Mouse (Mus musculus) midbrain, embryonic 10.5 days (tissue): Measurements from ENCODE around the gene Hpgd. TPM values are rescaled to one million over a fixed set of nuclear protein-coding genes. Genes with fewer than 3 reads are reported as not detected.
"Not testable (repeated sequence)": the region's sequence is repeated elsewhere in the genome, so short reads cannot be mapped to it uniquely, and the experiment has no call there.

ENCODE experiments used
- DNase-seq: peaks from one replicate; pipeline ENCODE4 v3.0.0-alpha.2; 2017; ENCODE audit warnings: low spot score
- H3K27ac ChIP-seq: fragments of 300-500 bp; sonication (generic); replicated peaks from 2 replicates; pipeline ENCODE4 v1.5.1; 2016; ENCODE audit warnings: mild to moderate bottlenecking
- H3K27me3 ChIP-seq: fragments of 300-500 bp; sonication (generic); 2 replicates; pipeline ENCODE4 v1.6.1; 2016; ENCODE audit warnings: low read depth, mild to moderate bottlenecking; ENCODE audit not compliant: poor library complexity, severe bottlenecking
- H3K36me3 ChIP-seq: fragments of 300-500 bp; sonication (generic); 2 replicates; pipeline ENCODE4 v1.6.1; 2016; ENCODE audit warnings: mild to moderate bottlenecking, moderate library complexity
- H3K4me1 ChIP-seq: fragments of 300-500 bp; sonication (generic); 2 replicates; pipeline ENCODE4 v1.6.1; 2016
- H3K4me3 ChIP-seq: fragments of 300-500 bp; sonication (generic); 2 replicates; pipeline ENCODE4 v1.5.1; 2016; ENCODE audit warnings: mild to moderate bottlenecking, moderate library complexity
- H3K9me3 ChIP-seq: fragments of 300-500 bp; sonication (generic); replicated peaks from 2 replicates; pipeline ENCODE4 v1.6.1; 2016; ENCODE audit warnings: mild to moderate bottlenecking
- WGBS: fragments of 180-500 bp; shearing (Covaris S2); methylation state at CpG from one replicate; pipeline ENCODE4 v1.1.7; 2016; 5-methylcytosine and 5-hydroxymethylcytosine counted together
- polyA plus RNA-seq: library from polyadenylated mRNA; unstranded; fragments of >200 nt; fragmentation: Nextera tagmentation; extraction: Ambion mirVana; gene quantifications from 2 replicates; pipeline ENCODE4 v1.2.1, GENCODE M21; 2016

The Hpgd gene
- polyA plus RNA-seq, 1 experiment from 2014 or later: 10.5 TPM

DNA sequence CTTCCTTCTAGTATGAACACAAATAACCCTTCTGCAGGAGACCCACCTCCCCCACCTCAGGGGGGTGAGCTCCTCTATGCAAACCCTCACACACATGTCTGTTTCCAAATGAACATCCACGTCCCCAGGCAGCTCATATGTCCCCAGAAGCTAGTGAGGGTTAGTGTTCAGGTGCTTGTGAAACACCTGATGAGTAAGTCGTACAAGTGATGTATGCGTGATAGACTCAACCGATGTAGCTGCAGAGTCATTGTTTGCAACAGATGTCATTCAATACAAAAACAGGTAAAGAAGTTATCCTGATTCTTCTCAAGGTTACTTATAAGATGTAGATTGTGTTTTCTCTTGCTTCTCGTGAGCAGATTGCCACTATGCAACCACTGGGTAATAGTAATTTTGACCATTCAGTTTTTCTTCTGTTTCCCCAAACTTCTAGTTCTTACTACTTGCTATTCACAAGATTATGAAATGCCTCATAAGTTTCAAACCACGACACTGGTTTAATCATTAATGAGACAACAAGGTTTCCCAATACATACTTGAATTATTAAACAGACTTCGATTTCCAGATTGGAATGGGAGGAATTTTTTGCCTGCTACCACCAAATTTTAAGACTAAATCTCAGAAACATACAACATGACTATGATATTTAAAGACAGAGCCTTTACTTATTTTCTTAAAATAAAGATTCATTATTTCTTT lies 6.9 kb upstream of the Hpgd start:
- Histone ChIP-seq H3K9me3 (no peaks in the 10 kb centered on the region), H3K27ac (no peak overlapping the region), H3K27me3 (peaks cover 9% of the 10 kb centered on the region; the same call in 1 of the 2 replicates), H3K36me3 (no peaks in the 10 kb centered on the region), H3K4me3 (no peak overlapping the region), H3K4me1 (peaks cover 7% of the 10 kb centered on the region; the same call in 1 of the 2 replicates)
- no peak for DNase-seq
- WGBS: 84% methylated on average over 7 of the region's 7 CpGs

DNA sequence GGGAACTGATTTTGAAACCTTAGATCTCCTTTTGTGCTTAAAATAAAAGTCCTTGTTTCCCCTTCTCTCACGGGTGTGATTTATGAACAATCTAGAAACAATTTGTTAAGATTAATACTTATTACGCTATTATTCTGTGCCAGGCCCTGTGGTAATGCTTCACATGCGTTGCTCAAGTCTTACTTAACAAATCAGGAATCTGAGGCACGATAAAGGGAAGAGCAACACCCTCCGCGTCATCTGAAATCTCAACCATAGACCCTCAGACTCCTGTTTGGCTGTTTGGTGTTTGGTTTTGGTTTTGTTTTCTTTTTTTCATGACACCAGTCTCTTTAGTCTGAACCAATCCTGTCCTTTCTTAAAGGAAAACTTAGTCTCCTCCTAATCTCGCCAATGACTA lies 2.1 kb upstream of the Hpgd start:
- H3K9me3 ChIP-seq: no peaks in the 10 kb centered on the region
- WGBS: 93% methylated on average over 7 of the region's 7 CpGs

GRCm38 (mm10) chr8:56293480-56293879 lies 905 bp upstream of the Hpgd start:
- Histone ChIP-seq H3K36me3 (no peaks in the 10 kb centered on the region), H3K4me3 (peak overlapping the region; percentile 64), H3K27me3 (peaks cover 44% of the 10 kb centered on the region), H3K27ac (peak overlapping the region; percentile 83), H3K4me1 (peaks cover 27% of the 10 kb centered on the region), H3K9me3 (no peaks in the 10 kb centered on the region)
- DNase-seq: peak; percentile 73
- 5% methylated on average over 8 of the region's 8 CpGs for WGBS

More for the DNA sequence above, 2.1 kb upstream of the Hpgd start:
- Histone ChIP-seq H3K4me3 (no peak overlapping the region), H3K36me3 (no peaks in the 10 kb centered on the region), H3K27ac (no peak overlapping the region), H3K4me1 (peaks cover 27% of the 10 kb centered on the region), H3K27me3 (peaks cover 44% of the 10 kb centered on the region)
- DNase-seq: no peak

DNA sequence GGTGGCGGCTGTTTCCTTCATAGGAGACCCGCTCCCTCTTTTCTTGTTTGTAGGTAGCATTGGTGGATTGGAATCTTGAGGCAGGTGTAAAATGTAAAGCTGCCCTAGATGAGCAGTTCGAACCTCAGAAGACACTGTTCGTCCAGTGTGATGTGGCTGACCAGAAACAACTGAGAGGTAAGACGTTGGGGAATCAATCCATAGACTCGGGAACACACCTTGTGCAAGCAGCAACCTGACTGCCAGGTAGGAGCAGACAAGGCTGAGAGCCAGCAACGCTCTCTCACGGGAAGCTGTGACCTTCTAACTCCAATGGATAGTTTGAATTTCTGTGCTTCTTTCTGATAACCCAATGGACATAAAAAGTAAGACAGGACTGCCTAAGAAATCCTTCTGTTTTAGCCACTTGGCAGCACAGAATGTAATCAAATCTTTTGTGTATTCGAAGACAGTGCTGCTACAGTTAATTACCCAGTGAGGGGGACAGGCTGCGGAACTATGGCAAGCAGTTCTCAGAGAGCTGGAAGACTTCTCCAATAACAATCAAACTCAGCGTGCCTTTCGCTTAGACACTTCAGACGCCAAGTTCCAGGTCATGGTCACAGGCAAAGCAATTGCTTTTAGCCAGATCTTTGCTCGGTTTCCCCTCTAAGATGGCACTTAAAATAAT lies 636 bp downstream of the Hpgd start:
- Histone ChIP-seq H3K36me3 (no peaks in the 10 kb centered on the region), H3K4me1 (peaks cover 27% of the 10 kb centered on the region), H3K9me3 (no peaks in the 10 kb centered on the region), H3K27me3 (peaks cover 44% of the 10 kb centered on the region), H3K4me3 (peak overlapping the region; percentile 64), H3K27ac (peak overlapping the region; percentile 83)
- no peak for DNase-seq
- WGBS: 29% methylated on average over 14 of the region's 14 CpGs

GRCm38 (mm10) chr8:56299421-56299820 lies 5.0 kb downstream of the Hpgd start:
- Histone ChIP-seq H3K4me3 (no peak overlapping the region), H3K9me3 (no peaks in the 10 kb centered on the region), H3K36me3 (no peaks in the 10 kb centered on the region), H3K27me3 (peaks cover 22% of the 10 kb centered on the region), H3K4me1 (peaks cover 8% of the 10 kb centered on the region), H3K27ac (no peak overlapping the region)
- 83% methylated on average over 5 of the region's 5 CpGs for WGBS
- DNase-seq: no peak

DNA sequence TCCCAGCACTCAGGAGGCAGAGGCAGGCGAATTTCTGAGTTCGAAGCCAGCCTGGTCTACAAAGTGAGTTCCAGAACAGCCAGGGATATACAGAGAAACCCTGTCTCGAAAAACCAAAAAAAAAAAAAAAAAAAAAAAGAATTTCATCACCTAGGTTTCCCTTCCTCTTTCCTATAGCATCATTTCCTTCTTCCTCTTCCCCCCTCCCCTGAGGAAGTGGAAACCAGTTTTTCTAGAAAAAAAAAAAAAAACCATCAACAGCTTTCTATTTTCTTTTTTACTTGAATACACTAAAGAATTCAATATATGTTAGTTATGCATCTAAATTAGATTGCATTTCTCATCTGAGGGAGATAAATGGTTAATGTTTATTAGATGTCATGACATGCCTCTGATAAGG lies 6.9 kb downstream of the Hpgd start:
- not testable (repeated sequence) for H3K27ac ChIP-seq, H3K36me3 ChIP-seq, H3K4me1 ChIP-seq, DNase-seq, H3K27me3 ChIP-seq, H3K9me3 ChIP-seq, H3K4me3 ChIP-seq
- WGBS: 91% methylated on average over 3 of the region's 3 CpGs

- Histone ChIP-seq H3K4me1 (no peaks in the 10 kb centered on the region), H3K4me3 (no peak overlapping the region), H3K27me3 (no peaks in the 10 kb centered on the region), H3K9me3 (no peaks in the 10 kb centered on the region), H3K27ac (no peak overlapping the region), H3K36me3 (no peaks in the 10 kb centered on the region)
- DNase-seq: no peak
- WGBS: 84% methylated on average over 7 of the region's 7 CpGs
Observed at GRCm38 (mm10) chr8:56304595-56304994, 10.2 kb downstream of the Hpgd start.

- no peaks in the 10 kb centered on the region for H3K36me3 ChIP-seq
- DNase-seq: no peak
- no peak overlapping the region for H3K4me3 ChIP-seq
- H3K4me1 ChIP-seq: no peaks in the 10 kb centered on the region
- 88% methylated on average over 2 of the region's 2 CpGs for WGBS
- no peaks in the 10 kb centered on the region for H3K27me3 ChIP-seq
- H3K9me3 ChIP-seq: no peaks in the 10 kb centered on the region
- H3K27ac ChIP-seq: no peak overlapping the region
Observed at GRCm38 (mm10) chr8:56313622-56314021, 19.2 kb downstream of the Hpgd start.

DNA sequence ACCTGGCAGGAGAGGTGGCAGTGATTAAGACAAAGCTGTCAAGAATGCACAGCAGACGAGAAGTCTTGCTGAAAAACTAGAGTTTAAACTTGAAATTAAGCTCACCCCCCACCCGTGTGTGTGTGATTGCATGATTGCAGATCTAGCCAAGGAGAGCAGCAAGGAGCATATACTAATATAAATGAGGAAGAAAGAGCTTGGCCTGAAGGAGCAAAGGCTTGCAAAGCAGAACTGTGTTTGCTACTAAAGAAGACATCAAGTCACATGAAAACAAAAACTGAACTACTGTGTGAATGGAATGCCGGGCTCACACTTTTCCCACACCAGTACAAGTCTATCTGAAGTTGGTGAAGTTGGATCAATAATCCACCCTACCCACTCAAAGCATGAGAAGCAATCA lies 20.8 kb downstream of the Hpgd start:
- Histone ChIP-seq H3K9me3 (no peaks in the 10 kb centered on the region), H3K4me3 (no peak overlapping the region), H3K27me3 (no peaks in the 10 kb centered on the region), H3K4me1 (no peaks in the 10 kb centered on the region), H3K36me3 (no peaks in the 10 kb centered on the region), H3K27ac (no peak overlapping the region)
- 83% methylated on average over 3 of the region's 3 CpGs for WGBS
- no peak for DNase-seq

DNA sequence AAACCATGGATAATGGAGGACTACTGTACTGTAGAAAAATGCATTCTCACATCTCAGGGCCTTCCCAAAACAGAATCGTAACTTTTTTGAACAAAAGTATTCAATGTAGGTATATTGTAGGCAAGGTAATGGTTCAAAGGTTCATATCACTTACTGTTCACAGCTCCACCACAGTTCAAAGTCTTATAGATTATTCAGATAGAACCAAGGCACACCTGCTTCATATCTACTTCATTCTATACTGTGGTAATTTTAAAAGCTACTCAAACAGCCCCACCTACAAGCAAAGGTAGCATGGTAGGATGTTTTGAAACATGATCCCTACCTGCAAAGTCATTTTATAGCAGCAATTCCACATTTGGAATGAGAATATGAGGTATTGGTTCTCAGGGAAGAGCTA lies 28.9 kb downstream of the Hpgd start:
- Histone ChIP-seq H3K4me1 (no peaks in the 10 kb centered on the region), H3K36me3 (no peaks in the 10 kb centered on the region), H3K27ac (no peak overlapping the region), H3K4me3 (no peak overlapping the region), H3K9me3 (no peaks in the 10 kb centered on the region), H3K27me3 (no peaks in the 10 kb centered on the region)
- 82% methylated on average over 1 of the region's 1 CpGs for WGBS
- no peak for DNase-seq

- Histone ChIP-seq H3K9me3 (no peaks in the 10 kb centered on the region), H3K36me3 (no peaks in the 10 kb centered on the region), H3K27me3 (no peaks in the 10 kb centered on the region), H3K4me1 (no peaks in the 10 kb centered on the region), H3K27ac (no peak overlapping the region), H3K4me3 (no peak overlapping the region)
- no peak for DNase-seq
- 75% methylated on average over 3 of the region's 3 CpGs for WGBS
Observed at GRCm38 (mm10) chr8:56327709-56328108, 33.3 kb downstream of the Hpgd start.

DNA sequence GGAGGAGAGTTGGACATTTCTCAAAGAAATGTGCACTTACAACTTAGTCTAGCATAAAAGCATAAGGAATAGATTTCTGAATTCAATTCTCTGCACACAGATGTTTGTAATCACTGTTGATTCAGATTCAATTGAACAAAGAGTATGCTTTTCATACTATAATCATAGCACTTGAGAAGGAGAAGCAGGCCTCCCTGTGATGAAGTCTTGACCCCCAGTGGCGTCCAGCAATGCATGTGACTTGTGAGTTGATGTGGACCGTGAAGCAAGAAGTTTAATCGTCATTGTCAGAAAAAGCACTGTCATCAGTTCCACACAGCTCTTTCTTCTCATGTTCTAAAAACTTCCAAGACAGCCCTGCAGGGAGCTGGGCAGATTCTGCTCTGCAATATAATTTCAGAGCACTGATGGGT lies 33.8 kb downstream of the Hpgd start:
- Histone ChIP-seq H3K27ac (no peak overlapping the region), H3K36me3 (no peaks in the 10 kb centered on the region), H3K9me3 (no peaks in the 10 kb centered on the region), H3K4me1 (no peaks in the 10 kb centered on the region), H3K27me3 (no peaks in the 10 kb centered on the region), H3K4me3 (no peak overlapping the region)
- DNase-seq: no peak
- WGBS: 75% methylated on average over 3 of the region's 3 CpGs

- no peaks in the 10 kb centered on the region for H3K9me3 ChIP-seq
- H3K27me3 ChIP-seq: no peaks in the 10 kb centered on the region
- 84% methylated on average over 9 of the region's 9 CpGs for WGBS
- no peak overlapping the region for H3K27ac ChIP-seq
- H3K4me3 ChIP-seq: no peak overlapping the region
- no peaks in the 10 kb centered on the region for H3K36me3 ChIP-seq
- DNase-seq: no peak
- no peaks in the 10 kb centered on the region for H3K4me1 ChIP-seq
Observed at GRCm38 (mm10) chr8:56335390-56336000, 41.1 kb downstream of the Hpgd start.
